Mouse (Mus musculus) liver, adult 2 months (tissue): ENCODE measurements around the gene Chrnb2.

ENCODE experiments used
- CTCF ChIP-seq: fragments of 200-500 bp; IDR thresholded peaks from 2 replicates; pipeline ENCODE4 v1.5.1; 2011; ENCODE audit warnings: low read depth, low read length, control low read depth
- POLR2A ChIP-seq: fragments of 200-500 bp; IDR thresholded peaks from 2 replicates; pipeline ENCODE4 v1.6.1; 2011; ENCODE audit warnings: low read length, control low read depth; ENCODE audit not compliant: insufficient read depth; ENCODE audit errors: extremely low read depth

DNA sequence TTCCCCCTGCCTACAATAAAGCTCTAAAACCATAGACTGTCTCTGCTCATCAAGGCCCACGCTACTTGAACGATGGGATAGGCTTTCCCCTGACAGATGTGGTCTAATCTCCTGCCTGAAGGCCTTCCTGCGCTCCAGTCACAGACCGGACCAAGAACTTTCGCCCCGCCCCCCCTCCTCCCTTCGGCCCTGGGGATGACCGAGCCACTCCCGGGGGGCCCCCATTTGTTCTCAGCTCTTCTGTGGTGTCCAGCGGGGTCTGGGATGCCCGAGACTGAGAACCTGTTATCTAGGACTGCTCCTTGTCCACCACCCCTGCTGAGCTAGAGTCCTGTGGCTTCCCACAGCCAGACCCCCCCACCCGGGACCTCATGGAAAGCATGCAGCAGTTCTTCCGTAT lies 35.0 kb upstream of the Chrnb2 start:
- TF ChIP-seq CTCF = no peak
- no peak for TF ChIP-seq POLR2A
